Mouse (Mus musculus): ENCODE data around the gene Crispld2. TPM values are rescaled to one million over a fixed set of nuclear protein-coding genes. Genes with fewer than 3 reads are reported as not detected.

Gene Crispld2
- total and polyA plus RNA-seq, 3 experiments: not detected

DNA sequence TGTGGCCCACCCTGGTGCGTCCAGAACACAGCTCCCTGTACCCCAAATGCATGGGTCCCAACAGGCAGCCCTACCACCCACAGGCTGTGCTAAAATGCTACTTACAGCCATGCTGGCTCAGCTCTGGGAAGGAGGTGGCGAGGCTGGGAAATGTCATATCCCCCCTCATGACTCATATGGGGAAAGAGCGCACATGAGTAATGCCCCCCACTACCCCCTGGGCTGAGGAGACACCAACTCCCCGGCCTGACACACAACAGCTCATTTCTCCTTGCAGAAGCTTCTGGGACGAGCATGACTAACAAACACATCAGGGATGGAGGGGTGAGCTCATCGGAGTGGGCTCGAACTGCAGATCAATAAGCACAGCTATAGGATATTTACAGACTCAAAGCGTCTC, 73.4 kb downstream of the Crispld2 start:
- Histone ChIP-seq H3K79me2 (replicated peaks; ENCODE audit: control insufficient read depth, extremely low read depth, insufficient read depth, poor library complexity, severe bottlenecking) (no peaks in the 10 kb centered on the region), H3K36me3 (replicated peaks in 1 of 2; ENCODE audit: control insufficient read depth in 1 of 2, insufficient read depth in 1 of 2, low read length in 1 of 2) (no peaks in the 10 kb centered on the region), H3K27ac (ENCODE audit: insufficient read depth, low read depth) (no peak overlapping the region), H3K4me1 (ENCODE audit: control insufficient read depth in 1 of 2, insufficient read depth in 2 of 2) (no peaks in the 10 kb centered on the region), H3K4me2 (ENCODE audit: insufficient read depth, low read depth, poor library complexity, severe bottlenecking) (no peak overlapping the region), H3K9ac (ENCODE audit: insufficient read depth, low read depth) (no peak overlapping the region), H3K27me3 (replicated peaks) (peaks cover 75% of the 10 kb centered on the region), H3K4me3 (replicated peaks in 1 of 3; ENCODE audit: low read depth in 2 of 3, low read length in 2 of 3, poor library complexity in 1 of 3) (no peak overlapping the region), H3K9me3 (replicated peaks; ENCODE audit: low read length) (peaks cover 3% of the 10 kb centered on the region)
- DNase-seq (ENCODE audit: extremely low read depth): no peak
- TF ChIP-seq UBTF (IDR thresholded peaks at IDR 0.05; ENCODE audit: low read depth, low read length) (no peak), JUND (conservative IDR thresholded peaks at IDR 0.05; ENCODE audit: low read depth, low read length) (no peak)
- in situ Hi-C loops (cut with MboI; ENCODE audit: low pct_ligation_motif_present, low pct_unique_long_range_greater_than_20kb, low sequenced_read_pairs): no loop called here
- dilution Hi-C loops (cut with MboI; ENCODE audit: extremely low pct_ligation_motif_present, extremely low pct_unique_long_range_greater_than_20kb, low sequenced_read_pairs): no loop called here

DNA sequence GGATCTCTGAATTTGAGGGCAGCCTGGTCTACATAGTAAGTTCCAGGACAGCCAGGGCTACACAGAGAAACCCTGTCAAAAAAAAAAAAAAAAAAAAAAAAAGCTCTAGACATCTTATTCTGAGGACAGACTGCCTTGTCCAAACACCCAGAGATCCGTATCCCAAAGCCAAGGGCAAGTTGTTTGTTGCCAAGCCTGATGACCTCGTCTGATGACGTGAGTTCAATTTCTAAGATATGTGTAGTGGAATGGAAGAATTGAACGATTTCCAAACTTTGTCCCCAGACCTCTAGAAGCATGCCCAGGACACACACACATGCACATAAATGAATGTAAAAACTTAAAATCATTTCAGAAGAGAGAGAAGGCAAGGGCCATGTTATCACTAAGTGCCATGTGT, 74.0 kb downstream of the Crispld2 start:
- H3K79me2 ChIP-seq (replicated peaks; ENCODE audit: control insufficient read depth, extremely low read depth, insufficient read depth, poor library complexity, severe bottlenecking): no peaks in the 10 kb centered on the region
- no peak for DNase-seq (ENCODE audit: extremely low read depth)
- H3K27me3 ChIP-seq (replicated peaks): peaks cover 78% of the 10 kb centered on the region
- no peak overlapping the region for H3K4me2 ChIP-seq (ENCODE audit: insufficient read depth, low read depth, poor library complexity, severe bottlenecking)
- dilution Hi-C loops (cut with MboI; ENCODE audit: extremely low pct_ligation_motif_present, extremely low pct_unique_long_range_greater_than_20kb, low sequenced_read_pairs) (no loop called here), in situ Hi-C loops (cut with MboI; ENCODE audit: low pct_ligation_motif_present, low pct_unique_long_range_greater_than_20kb, low sequenced_read_pairs) (no loop called here)
- no peak overlapping the region for H3K9ac ChIP-seq (ENCODE audit: insufficient read depth, low read depth)
- TF ChIP-seq CTCF (conservative IDR thresholded peaks at IDR 0.05 in 1 of 2, IDR thresholded peaks at IDR 0.05 in 1 of 2; ENCODE audit: low read depth in 2 of 2, low read length in 2 of 2) (no peak), NRF1 (IDR thresholded peaks at IDR 0.05; ENCODE audit: low read depth, low read length) (no peak), SMC3 (IDR thresholded peaks at IDR 0.05; ENCODE audit: low read depth, low read length) (no peak), UBTF (IDR thresholded peaks at IDR 0.05; ENCODE audit: low read depth, low read length) (no peak), NELFE (IDR thresholded peaks at IDR 0.05; ENCODE audit: low read depth, low read length) (no peak), EP300 (IDR thresholded peaks at IDR 0.05; ENCODE audit: low read length) (no peak), PAX5 (IDR thresholded peaks at IDR 0.05; ENCODE audit: low read length) (no peak), RAD21 (IDR thresholded peaks at IDR 0.05; ENCODE audit: low read depth, low read length) (no peak), USF1 (IDR thresholded peaks at IDR 0.05; ENCODE audit: low read depth, low read length) (no peak), POLR2AphosphoS2 (IDR thresholded peaks at IDR 0.05; ENCODE audit: low read depth, low read length) (no peak), ETS1 (conservative IDR thresholded peaks at IDR 0.05; ENCODE audit: low read depth, low read length) (no peak), ELF1 (IDR thresholded peaks at IDR 0.05; ENCODE audit: low read depth, low read length) (no peak), MYC (IDR thresholded peaks at IDR 0.05; ENCODE audit: low read depth, low read length) (no peak), BHLHE40 (IDR thresholded peaks at IDR 0.05; ENCODE audit: low read depth, low read length) (no peak), TCF12 (IDR thresholded peaks at IDR 0.05; ENCODE audit: low read depth, low read length) (no peak), POLR2A (IDR thresholded peaks at IDR 0.05; ENCODE audit: low read depth, low read length) (no peak)
- no peaks in the 10 kb centered on the region for H3K9me3 ChIP-seq (replicated peaks; ENCODE audit: low read length)
- no peak overlapping the region for H3K4me3 ChIP-seq (replicated peaks in 1 of 3; ENCODE audit: low read depth in 2 of 3, low read length in 2 of 3, poor library complexity in 1 of 3)
- H3K4me1 ChIP-seq (ENCODE audit: control insufficient read depth in 1 of 2, insufficient read depth in 2 of 2): no peaks in the 10 kb centered on the region
- no peaks in the 10 kb centered on the region for H3K36me3 ChIP-seq (replicated peaks in 1 of 2; ENCODE audit: control insufficient read depth in 1 of 2, insufficient read depth in 1 of 2, low read length in 1 of 2)
- no peak overlapping the region for H3K27ac ChIP-seq (ENCODE audit: insufficient read depth, low read depth)
